Mouse (Mus musculus): ENCODE measurements around the gene Wdr20.

The Wdr20 gene

DNA sequence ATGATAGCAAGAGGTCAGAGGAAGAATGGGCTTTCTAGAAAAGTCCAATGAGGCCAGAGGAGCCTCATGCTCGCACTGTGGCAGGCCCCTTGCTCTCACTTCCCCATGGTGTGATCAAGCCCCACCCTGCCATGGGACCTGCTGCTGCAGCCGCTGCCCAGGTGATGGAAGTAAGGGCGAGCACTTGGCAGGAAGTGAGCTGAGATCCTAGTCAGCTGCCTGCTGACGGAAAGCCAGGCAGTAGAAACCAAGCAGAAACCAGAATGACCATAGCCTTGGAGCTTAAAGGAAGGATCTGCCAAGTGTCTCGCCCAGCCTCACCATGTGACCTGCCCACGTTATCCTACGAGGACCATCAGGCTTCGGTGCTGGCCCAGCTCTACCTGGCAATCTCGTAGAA lies 75.4 kb downstream of the Wdr20 start:
- no peak for ATAC-seq (ENCODE audit: insufficient number of reproducible peaks, low FRiP score, low TSS enrichment)

GRCm38 (mm10) chr12:110813624-110814023 lies 75.9 kb downstream of the Wdr20 start:
- no peak for ATAC-seq (ENCODE audit: insufficient number of reproducible peaks, low FRiP score, low TSS enrichment)

DNA sequence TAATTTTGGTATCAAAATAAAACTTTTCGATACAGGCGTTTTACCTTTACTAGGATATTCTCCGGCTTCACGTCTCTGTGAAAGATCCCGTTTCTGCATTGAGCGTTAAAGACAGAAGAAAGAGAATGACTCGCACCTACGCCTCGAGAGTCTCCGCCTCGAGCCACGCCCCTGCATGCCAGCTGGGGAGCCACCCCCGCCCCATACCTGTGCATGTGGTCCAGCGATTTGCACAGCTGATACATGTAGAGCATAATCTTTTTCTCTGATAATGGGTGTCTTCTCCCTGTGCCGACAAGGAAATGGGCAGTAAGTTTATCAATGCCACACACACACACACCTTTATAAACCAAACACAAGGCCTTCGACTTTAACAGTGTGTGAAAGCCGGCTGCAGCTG lies 77.2 kb downstream of the Wdr20 start:
- no peak for ATAC-seq (ENCODE audit: insufficient number of reproducible peaks, low FRiP score, low TSS enrichment)

DNA sequence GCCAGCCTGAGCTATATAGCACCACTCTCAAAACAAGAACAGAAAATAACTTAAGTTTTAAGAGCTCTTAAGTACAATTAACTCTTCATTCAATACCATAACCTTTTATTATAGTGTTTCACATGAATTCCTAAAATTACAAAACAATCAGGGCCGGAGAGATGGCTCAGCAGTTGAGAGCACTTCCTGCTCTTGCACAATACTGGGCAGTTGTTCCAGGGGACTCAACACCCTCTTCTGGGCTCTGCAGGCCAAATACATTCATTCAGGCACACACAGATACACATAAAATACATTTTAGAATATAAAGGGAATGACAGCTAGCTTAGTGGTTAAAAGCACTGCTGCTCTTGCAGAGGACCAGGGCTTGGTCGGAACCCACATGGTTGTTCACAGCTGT lies 79.1 kb downstream of the Wdr20 start:
- no peak for ATAC-seq (ENCODE audit: insufficient number of reproducible peaks, low FRiP score, low TSS enrichment)

- no peak for ATAC-seq (ENCODE audit: insufficient number of reproducible peaks, low FRiP score, low TSS enrichment)
Measured at GRCm38 (mm10) chr12:110819367-110819766, 81.6 kb downstream of the Wdr20 start.

DNA sequence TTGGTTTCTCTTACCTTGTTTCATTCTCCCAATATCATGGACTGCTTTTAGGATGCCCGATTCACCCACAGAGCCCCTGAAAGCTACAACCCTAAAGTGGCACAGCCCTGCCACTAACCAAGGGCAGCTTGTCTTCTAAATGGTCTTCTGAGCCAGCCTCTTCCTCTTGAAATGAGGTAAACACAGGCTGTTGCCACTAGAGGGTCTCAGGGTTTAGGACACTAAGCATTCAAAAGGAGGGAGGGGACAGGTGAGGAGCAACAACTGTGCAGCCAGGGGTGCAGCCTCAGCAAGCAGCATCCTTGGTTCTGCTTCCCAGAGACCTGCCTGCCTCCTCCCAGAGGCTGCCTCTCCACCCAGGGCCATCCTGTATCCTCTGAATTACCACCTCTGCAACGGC lies 84.0 kb downstream of the Wdr20 start:
- ATAC-seq (ENCODE audit: insufficient number of reproducible peaks, low FRiP score, low TSS enrichment): no peak

- no peak for ATAC-seq (ENCODE audit: insufficient number of reproducible peaks, low FRiP score, low TSS enrichment)
Measured at GRCm38 (mm10) chr12:110822366-110822765, 84.6 kb downstream of the Wdr20 start.

DNA sequence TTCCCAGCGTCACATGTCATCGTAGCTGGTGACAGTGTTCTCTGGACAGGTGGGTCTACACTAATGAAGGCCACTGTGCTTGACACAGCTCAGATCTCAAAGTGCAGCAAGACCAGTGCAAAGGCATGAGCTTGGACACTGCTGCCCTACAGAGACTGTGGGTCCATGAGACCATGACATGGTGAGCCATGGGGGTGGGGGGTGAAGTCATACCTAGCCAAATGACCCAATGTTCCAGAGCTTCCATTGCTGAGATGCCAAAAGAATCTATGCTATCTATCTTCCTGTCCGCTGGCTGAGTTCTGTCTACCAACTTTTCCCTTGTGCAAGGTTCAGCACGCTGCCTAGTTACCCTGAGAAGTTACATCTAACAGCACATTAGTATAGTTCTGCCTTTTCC lies 91.2 kb downstream of the Wdr20 start:
- ATAC-seq (ENCODE audit: insufficient number of reproducible peaks, low FRiP score, low TSS enrichment): no peak

DNA sequence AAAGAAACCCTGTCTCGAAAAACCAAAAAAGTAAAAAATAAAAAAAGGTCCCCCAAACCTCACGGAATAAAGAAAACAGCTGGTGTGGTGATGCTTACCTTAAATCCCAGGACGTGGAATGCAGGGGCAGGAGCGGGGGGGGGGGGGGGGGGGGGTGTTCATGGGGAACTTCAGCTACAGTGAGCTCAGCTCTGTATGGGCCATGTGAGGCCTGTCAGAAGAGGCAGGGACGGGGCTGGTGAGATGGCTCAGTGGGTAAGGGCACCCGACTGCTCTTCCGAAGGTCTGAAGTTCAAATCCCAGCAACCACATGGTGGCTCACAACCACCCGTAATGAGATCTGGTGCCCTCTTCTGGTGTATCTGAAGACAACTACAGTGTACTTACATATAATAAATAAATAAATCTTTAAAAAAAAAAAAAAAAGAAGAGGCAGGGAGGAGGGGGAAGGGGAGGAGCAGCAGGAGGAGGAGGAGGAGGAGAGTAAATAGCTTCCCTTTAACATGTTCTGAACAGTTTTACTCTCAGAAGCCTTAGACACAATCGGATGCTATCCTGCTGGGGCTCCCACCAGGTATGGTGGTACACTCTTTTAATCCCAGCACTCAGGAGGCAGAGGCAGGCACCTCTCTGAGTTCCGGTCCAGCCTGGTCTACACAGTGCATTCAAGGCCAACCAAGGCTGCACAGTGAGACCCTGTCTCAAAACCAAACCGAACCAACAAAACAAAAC lies 92.7 kb downstream of the Wdr20 start:
- no peak for ATAC-seq (ENCODE audit: insufficient number of reproducible peaks, low FRiP score, low TSS enrichment)

GRCm38 (mm10) chr12:110835182-110835581 lies 97.4 kb downstream of the Wdr20 start:
- no peak for ATAC-seq (ENCODE audit: insufficient number of reproducible peaks, low FRiP score, low TSS enrichment)

- no peak for ATAC-seq (ENCODE audit: insufficient number of reproducible peaks, low FRiP score, low TSS enrichment)
Measured at GRCm38 (mm10) chr12:110836729-110837128, 99.0 kb downstream of the Wdr20 start.

DNA sequence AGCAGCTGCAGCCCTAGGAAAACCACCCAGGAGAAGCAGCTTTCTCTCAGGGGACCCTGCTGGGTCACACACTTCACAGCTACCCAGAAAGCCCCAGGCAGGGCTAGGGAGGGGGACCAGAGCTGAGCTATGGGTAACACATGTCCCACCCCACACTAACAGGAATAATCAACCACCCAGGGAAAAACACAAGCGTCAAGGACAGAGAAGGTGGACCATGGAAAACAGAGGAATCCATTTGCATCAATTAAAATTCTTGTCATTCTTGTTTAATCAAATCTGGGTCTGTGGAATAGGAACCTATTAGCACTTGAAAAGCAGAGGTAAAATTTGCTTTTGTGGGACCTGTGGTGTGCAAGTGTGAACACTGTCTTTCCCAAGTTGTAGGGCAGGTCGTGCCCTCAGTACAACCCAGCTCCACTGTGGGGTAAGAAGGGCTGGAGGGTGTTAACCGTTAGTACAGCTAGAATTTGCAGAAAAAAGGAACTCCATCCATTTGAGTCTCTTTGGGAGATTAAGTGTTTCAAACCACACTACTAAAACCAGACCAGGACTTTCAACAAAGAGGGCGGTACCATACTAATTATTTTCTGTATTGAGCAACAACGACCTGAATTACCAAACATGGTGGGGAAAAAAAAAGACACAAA lies 99.6 kb downstream of the Wdr20 start:
- no peak for ATAC-seq (ENCODE audit: insufficient number of reproducible peaks, low FRiP score, low TSS enrichment)

GRCm38 (mm10) chr12:110837850-110838249 lies 100.1 kb downstream of the Wdr20 start:
- no peak for ATAC-seq (ENCODE audit: insufficient number of reproducible peaks, low FRiP score, low TSS enrichment)

DNA sequence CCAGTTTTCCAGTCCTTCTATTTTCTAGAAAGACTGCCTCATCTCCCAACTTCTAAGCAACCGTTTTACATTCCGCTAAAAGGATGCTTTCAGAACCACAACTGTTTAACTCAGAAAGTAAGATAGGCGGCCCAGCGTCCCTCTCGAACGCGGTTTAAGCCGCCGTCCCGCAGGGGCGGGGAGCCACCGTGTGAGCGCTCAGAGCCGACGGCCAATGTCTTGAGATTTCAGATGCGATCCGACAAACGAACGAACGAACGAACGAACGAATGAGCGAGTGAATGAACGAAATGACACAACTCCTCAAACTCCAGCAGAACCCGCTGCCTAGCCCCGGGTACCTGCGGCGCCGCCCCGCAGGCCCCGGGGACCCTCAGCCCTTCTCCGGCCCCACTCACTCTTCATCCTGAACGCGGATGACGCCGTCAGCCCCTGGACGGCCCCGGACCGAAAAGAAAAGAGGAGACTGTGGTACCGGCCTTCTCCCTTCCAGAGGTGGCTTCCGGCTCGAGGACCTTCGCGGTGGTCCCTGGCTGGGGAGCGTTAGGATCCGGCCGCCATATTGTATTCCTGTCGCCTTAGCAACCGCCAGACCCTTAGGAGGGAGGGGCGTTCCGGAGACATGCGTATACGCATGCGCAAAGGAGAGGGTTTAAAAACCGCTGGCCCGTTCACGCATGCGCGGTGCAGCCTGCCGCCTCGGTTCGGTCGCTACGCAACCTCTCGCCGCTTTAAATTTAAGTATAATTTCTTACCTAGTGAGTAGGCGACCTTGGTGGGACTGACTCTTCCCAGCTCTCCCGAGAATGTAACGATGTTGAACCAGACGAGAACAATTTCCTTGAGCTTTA lies 102.8 kb downstream of the Wdr20 start, which contains the start of gene Mok:
Gene Mok, minus strand, starts transcription at position 592 of the 851 bp plus-strand sequence.
- ATAC-seq (ENCODE audit: insufficient number of reproducible peaks, low FRiP score, low TSS enrichment): peak; percentile 77; the same call in 1 of the 2 replicates

GRCm38 (mm10) chr12:110841731-110842493 lies 104.2 kb downstream of the Wdr20 start:
- ATAC-seq (ENCODE audit: insufficient number of reproducible peaks, low FRiP score, low TSS enrichment): no peak

DNA sequence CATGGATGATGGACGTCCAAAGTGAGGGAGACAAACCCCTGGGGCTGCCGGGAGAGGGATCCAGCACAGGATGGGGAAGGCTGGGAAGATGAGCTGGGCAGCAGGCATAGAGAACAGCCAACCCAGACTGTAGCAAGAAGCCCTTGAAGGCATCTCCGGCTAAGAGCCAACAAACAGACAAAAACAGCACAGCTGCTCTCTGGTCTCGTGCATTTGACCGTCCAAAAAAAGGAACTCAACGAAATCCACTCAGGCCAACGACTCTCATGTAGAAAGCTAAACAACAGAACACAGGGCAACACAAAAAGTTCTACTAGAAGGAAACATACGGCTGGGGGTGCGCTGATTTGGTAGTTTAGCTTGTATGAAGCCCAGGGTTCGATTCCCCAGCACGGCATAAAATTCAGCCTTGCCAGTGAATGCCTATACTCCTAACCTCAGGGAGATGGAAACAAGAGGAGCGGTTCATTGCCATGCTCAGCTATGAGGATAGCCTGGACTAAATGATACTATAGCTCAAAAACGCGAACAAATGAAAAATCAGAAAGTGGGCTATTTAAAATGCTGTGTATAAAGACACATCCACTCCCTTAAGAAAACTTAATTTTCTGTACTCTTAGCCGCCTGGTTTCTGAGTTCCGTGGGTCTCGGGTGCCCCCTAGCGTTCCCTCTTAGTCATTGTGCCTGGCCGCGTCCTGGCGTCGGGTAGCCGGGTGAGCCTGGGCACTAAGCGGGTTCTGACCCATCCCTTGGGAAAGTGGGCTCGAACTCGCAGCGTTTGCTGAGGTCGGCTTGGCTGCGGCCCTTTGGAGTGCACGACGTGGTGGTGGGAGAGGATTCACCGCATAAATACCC lies 105.7 kb downstream of the Wdr20 start:
- ATAC-seq (ENCODE audit: insufficient number of reproducible peaks, low FRiP score, low TSS enrichment): peak; percentile 39; the same call in 1 of the 2 replicates

- 0 out of 2 replicates have a peak, but pooled peaks have one; percentile 6 for ATAC-seq (ENCODE audit: insufficient number of reproducible peaks, low FRiP score, low TSS enrichment)
Measured at GRCm38 (mm10) chr12:110844227-110845130, 106.7 kb downstream of the Wdr20 start.

DNA sequence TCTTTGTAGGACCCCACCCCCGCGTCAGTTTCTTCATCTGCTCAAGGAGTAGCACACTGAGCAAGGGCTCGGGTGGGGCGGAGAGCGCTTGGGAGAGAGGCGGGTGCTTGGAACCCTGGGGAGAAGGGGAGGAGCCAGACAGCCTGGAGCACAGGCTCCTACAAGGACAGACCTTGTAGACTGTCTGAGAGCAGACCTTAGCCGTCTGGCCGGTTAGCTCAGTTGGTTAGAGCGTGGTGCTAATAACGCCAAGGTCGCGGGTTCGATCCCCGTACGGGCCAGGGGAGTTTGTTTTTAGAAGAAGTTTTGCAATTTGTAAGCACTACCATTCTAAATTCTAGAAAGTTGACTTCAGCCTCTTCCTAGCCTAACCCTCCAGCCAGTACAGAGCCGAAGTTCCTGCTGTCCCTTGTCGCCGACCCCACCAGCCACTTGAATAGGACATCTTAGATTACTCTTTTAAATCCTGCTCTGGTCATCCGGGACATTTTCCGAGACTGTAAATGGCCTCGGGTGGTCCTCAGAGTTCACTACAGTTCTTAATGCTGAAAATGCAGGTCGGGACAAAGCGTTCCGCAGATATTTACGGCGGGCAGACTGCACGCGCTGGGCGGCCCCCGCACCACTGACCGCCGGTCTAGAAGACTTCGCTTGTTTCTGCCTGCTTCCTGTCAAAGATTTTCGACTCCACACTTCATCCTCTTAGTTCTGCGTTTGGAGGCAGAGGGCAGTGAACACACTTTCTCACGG lies 107.6 kb downstream of the Wdr20 start:
- peak; percentile 8; the same call in 1 of the 2 replicates for ATAC-seq (ENCODE audit: insufficient number of reproducible peaks, low FRiP score, low TSS enrichment)
